Mouse (Mus musculus): ENCODE measurements around the gene Zswim4. TPM values are rescaled to one million over a fixed set of nuclear protein-coding genes. Genes with fewer than 3 reads are reported as not detected.

Zswim4 gene
- polyA plus RNA-seq, 1 experiment = 8.9 TPM

- no peak for TF ChIP-seq GATA1 (IDR thresholded peaks at IDR 0.05; ENCODE audit: low read length)
These were observed 38.7 kb downstream of the Zswim4 start for GRCm38 (mm10) chr8:84197922-84198774.

GRCm38 (mm10) chr8:84197141-84197921 is 39.5 kb downstream of the Zswim4 start:
- no peak for TF ChIP-seq GATA1 (IDR thresholded peaks at IDR 0.05; ENCODE audit: low read length)

DNA sequence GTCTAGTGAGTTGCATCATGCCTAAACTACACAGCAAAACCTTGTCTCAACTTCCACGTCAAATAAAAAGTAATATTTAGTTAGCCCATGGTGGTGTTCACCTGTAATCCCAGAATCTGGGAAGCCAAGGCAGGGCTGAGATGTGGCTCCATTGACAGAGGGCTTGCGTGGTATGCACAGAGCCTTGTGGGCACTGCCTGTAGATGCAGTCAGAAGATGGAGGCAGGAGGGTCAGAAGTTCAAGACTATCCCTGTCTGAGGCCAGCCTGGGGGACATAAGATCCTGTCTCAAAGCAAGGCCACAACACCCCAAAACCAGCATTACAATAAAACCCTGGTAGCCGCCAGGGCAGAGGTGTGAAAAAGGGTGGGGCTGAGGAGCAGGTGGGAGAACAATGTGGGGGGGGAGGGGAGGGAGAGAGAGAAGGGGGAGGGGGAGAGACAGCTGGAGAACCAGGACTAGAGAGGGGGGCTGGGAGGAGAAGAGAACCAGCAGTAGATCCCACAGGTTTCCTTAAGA is 42.6 kb downstream of the Zswim4 start:
- TF ChIP-seq GATA1 (IDR thresholded peaks at IDR 0.05; ENCODE audit: low read length) = no peak

DNA sequence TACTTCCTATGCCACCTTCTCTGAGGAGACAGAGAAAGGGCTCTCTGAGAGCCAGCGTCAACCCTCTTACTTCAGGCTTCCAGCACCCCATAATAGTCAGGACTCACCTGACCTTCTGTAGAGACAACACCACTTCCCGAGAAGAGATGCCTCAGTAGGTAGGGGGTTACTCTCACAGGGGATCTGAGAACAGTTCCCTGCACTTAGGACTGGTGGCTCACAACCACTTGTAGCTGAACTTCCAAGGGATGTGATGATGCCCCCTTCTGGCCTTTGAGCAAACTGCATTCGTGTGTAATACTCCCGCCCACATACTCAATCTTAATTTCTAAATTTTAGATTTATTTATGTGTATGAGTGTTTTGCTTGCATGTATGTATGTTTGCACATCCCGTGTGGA is 43.3 kb downstream of the Zswim4 start:
- TF ChIP-seq GATA1 (IDR thresholded peaks at IDR 0.05; ENCODE audit: low read length) = no peak

- TF ChIP-seq GATA1 (IDR thresholded peaks at IDR 0.05; ENCODE audit: low read length) = no peak
These were observed 43.7 kb downstream of the Zswim4 start for GRCm38 (mm10) chr8:84193161-84193560.

DNA sequence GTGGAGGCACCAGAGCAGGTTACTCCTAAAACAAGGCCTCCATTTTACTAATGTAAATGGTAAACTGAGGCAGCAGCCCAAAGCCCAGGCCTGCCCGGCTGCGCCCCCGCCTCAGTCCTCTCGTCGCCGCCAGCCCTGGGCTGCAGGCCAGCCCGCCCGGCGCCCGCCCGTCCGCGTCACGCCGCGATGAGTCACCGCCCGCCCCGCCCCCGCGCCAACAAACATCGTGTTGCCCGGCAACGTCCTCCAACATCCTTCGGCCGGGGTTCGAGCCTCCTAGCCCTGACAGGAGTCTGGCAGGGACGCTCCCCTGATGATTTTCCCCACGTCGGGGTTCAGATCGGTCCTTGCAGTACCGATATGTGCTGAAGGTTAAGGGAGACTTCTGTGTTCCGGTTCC is 44.3 kb downstream of the Zswim4 start:
- no peak for TF ChIP-seq GATA1 (IDR thresholded peaks at IDR 0.05; ENCODE audit: low read length)

- TF ChIP-seq GATA1 (IDR thresholded peaks at IDR 0.05; ENCODE audit: low read length) = no peak
These were observed 44.8 kb downstream of the Zswim4 start for GRCm38 (mm10) chr8:84192023-84192422.

GRCm38 (mm10) chr8:84190191-84190867 is 46.5 kb downstream of the Zswim4 start:
- no peak for TF ChIP-seq GATA1 (IDR thresholded peaks at IDR 0.05; ENCODE audit: low read length)

- no peak for TF ChIP-seq GATA1 (IDR thresholded peaks at IDR 0.05; ENCODE audit: low read length)
These were observed 47.3 kb downstream of the Zswim4 start for GRCm38 (mm10) chr8:84189603-84190002.

GRCm38 (mm10) chr8:84188671-84189070 is 48.2 kb downstream of the Zswim4 start:
- no peak for TF ChIP-seq GATA1 (IDR thresholded peaks at IDR 0.05; ENCODE audit: low read length)

DNA sequence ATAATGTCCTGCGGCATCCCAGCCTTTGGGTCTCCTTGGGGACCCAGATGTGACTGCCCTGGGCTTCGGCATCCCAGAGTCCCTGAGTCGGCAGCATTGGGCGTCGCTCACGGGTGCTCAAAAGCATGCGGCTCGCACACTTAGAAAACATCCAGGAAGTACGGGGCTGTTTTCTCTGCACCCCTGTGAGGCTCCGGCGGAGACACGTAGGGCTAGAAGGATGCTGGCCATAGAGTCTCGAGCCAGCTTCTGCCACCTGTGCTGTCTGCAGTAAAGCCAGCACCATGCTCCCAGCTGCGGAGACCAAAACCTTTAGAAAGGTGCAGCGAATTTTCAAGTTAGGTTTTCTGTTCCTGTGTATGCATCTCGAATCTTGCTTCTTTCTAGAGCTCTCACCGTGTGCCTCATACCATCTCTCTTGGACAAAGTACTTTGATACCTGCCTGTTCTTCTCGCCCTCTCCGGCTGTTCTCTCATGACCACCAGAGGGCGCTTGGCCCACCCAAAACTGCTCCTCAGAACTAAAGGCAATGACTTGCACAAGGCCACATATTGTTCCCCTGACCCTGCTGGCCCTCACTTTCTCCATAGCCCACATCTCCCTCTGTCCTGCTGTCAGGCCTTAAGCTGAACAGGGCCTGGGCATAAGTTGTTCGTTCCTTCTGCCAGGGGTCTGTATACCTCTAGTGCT is 49.6 kb downstream of the Zswim4 start:
- no peak for TF ChIP-seq GATA1 (IDR thresholded peaks at IDR 0.05; ENCODE audit: low read length)

DNA sequence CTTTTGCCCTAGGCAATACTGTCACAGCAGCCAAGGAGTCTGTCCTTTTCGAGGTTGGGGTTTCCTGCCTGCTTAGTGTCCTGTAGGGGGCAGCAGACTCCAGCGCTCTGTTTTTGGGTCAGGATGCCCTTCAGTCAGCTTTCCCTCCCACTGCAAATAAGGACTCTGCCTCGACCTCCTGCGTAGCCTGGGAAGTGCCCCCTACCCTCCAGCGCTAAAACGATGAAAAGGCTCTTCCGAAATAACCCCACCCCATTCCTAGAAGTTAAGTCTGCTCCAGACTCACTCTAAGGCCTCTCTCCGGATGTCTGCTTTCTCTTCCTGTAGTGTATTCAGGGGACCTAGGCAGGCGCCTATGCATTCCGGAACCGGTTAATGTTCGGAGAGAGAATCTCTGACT is 50.3 kb downstream of the Zswim4 start:
- no peak for TF ChIP-seq GATA1 (IDR thresholded peaks at IDR 0.05; ENCODE audit: low read length)

DNA sequence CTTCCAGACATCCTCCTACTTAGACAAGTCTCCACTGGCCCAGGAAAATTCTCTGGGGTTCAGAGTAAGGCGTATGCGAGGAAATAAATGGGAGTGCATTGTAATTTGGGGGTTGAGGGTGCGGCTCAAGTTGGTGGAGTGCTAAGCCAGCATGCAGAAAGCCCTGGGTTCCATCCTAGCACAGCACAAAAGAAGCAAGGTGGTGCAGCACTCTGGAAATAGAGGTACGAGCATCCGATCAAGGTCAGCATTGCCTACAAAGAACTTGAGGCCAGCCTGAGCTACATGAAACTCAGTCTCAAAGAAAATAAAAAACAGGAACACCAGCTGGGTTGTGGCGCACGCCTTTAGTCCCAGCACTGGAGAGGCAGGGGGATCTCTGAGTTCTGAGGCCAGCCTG is 51.7 kb downstream of the Zswim4 start, which contains the start of gene Nanos3:
TSS of gene Nanos3 (minus strand) at position 101 of the 400 bp plus-strand sequence.
- TF ChIP-seq GATA1 (IDR thresholded peaks at IDR 0.05; ENCODE audit: low read length) = no peak

DNA sequence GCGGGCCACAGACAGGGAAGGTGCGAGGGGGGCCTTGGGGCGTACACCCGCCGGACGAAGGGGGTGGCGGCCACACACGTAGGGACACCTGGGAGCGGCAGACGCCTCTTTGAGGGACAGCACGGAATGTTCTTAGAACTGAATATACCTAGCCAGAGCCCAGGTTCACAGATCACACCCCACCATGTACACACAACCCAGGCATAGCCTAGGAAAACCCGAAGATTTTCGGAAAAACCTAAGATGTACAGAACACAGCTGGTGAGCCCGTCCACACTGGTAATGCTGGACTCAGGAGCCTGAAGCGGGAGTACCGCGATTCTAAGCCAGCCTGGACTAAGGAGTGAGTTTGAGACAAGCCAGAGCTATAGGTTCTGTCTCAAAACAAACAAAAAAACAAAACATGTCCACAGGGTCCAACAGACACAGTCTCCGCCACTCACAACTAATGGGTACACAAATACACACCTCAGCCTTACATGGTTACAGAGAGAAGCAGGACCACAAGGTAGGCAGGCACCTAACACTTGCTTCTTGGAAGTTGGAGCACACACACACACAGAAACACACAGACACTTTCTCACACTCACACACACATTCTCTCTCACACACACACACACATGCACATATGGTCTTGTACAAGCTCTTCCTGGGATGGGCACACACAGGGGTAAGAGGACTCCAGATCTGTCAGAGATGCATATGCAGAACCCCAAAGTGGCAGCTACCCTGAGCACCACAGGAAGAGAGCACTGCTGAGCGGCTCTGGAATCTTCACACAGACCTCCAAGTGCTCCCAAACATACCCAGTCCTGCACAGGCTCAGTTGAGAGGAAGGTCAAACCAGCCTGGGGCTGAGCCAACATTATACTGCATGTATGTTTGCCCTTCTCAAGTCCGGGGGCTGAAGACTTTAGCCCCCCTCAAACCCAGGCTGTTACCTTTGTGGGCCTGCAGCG is 52.5 kb downstream of the Zswim4 start:
- TF ChIP-seq GATA1 (IDR thresholded peaks at IDR 0.05; ENCODE audit: low read length) = no peak
